Mouse (Mus musculus) left cerebral cortex, postnatal 36 days (tissue): ENCODE results near the gene Zfand5. TPM values are rescaled to one million over a fixed set of nuclear protein-coding genes. Genes with fewer than 3 reads are reported as not detected.
"Not testable (repeated sequence)": the region's sequence is repeated elsewhere in the genome, so short reads cannot be mapped to it uniquely, and the experiment has no call there.

Source experiments
- DNase-seq, 2 experiments: peaks; one replicate each; pipeline ENCODE4 v3.0.0; 2021 to 2022; ENCODE audit warnings: low spot score in 2 of 2, mixed read lengths in 1 of 2
- intact Hi-C: fragments of 180-260 bp; cut with DNase I; formaldehyde crosslinking; loops from one replicate; pipeline ENCODE4 v1.15.1; 2025
- total RNA-seq, 2 experiments: library from RNA; stranded (reverse); gene quantifications; 2 replicates each; pipeline ENCODE4 v1.2.3; 2021

The Zfand5 gene
- total RNA-seq = 100 to 1,000 TPM; 162 to 166 TPM

DNA sequence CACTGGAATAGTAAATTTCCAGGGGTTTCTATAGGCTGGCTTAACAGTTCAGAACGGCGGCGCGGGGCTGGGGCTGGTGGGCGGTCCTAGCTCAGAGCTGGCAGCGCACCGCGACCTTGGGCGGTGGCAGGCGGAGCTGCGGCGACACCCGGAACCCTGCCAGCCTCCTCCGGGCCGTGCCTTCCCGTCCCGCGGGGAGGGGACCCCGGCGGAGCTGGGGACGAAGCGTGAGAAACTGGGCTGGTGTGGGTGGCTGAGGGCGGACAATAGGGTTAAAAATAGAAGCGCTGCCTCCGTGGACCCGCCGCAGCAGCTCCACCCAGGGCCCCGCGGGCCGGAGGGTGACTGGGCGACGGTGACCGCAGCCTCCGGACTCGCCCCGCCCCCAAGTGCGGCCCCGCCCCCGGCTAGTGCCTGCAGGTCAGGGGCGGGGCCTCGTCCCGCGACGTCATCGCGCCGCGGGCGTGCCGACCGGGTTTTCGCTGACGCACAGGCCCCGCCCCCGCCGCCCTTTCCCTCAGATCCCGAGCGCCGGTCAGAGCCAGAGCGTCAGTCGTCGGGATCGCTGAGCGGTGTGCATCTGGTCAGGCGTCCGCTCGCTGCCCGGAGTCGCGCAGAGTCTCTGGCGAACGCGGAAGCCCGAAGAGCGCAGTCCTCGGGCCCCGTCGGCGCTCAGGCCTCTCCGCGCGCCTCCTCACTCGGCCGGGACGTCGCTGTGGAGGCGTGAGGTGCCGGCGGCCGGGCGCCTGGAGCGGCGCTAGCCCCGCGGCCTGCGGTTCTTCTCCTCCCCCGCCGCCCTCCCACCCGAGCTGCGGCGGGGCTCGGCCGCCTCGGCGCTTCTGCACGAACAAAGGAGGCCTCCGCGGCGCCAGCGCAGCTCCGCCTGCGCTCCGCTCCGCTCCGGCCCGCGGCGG, at the start of gene Zfand5:
Gene Zfand5 (plus strand): TSS at position 538 of the 914 bp plus-strand sequence.
- intact Hi-C loops = loop anchor here (2.0 to 10.0 kb wide), 5 partner anchors 155 to 477 kb away; partner anchors contain the start of genes 1110059E24Rik and Abhd17b
- DNase-seq = peak; percentile 98 to 99

DNA sequence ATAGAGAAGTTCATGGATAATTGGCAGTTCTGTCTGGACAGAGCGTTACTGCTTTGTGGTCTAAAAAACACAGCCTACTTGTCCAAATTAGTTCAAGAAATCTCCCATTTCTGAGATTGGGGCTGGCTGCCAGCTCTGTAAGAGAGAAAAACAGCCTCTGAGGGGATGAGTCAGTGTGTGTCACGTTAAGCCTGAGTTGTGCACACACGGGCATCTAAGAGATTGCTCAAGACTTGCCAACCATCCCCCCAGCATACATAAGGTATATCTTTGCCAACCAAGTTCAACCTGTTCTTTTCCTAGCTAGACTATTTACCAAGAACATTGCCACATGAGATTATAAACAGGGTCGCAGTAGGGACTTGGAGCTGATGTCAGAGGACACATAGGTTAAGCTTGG, 44.9 kb upstream of the Zfand5 start:
- intact Hi-C loops = no loop called here
- peak; percentile 39 to 40 for DNase-seq

DNA sequence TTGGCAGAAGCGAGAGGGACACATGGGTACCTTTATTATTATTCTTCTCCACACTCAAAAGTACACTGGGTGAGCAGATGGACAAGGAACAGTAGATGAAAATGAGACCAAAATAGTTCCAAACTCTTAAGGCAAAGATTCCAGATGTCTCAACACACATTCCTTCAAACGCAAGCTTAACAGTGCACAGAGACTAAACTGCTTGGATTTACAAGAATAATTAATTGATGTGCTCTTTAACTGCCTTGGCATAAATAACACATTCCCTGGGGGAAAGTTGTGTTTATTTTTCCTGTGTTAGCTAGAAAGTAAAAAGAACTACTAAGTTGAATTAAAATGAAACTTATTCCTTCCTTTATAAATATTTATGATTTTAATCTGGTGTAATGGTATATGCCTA, 44.3 kb upstream of the Zfand5 start:
- intact Hi-C loops = no loop called here
- no peak for DNase-seq

- intact Hi-C loops, DNase-seq: not testable (repeated sequence)
These were observed 23.3 kb upstream of the Zfand5 start for GRCm38 (mm10) chr19:21248730-21249129.

GRCm38 (mm10) chr19:21253846-21254245, 18.2 kb upstream of the Zfand5 start:
- intact Hi-C loops = no loop called here
- DNase-seq = no peak

- no peak for DNase-seq
- intact Hi-C loops = no loop called here
These were observed 16.2 kb upstream of the Zfand5 start for GRCm38 (mm10) chr19:21255920-21256319.

GRCm38 (mm10) chr19:21259453-21259852, 12.6 kb upstream of the Zfand5 start:
- intact Hi-C loops = no loop called here

GRCm38 (mm10) chr19:21260280-21260679, 11.8 kb upstream of the Zfand5 start:
- intact Hi-C loops = no loop called here
- no peak for DNase-seq

More at GRCm38 (mm10) chr19:21259453-21259852, 12.6 kb upstream of the Zfand5 start:
- DNase-seq = no peak

- intact Hi-C loops = loop anchor here (5.0 to 10.0 kb wide), 3 partner anchors 154 to 476 kb away; no protein-coding TSS in a partner anchor
- no peak for DNase-seq
These were observed 892 bp upstream of the Zfand5 start for GRCm38 (mm10) chr19:21271186-21271585.

DNA sequence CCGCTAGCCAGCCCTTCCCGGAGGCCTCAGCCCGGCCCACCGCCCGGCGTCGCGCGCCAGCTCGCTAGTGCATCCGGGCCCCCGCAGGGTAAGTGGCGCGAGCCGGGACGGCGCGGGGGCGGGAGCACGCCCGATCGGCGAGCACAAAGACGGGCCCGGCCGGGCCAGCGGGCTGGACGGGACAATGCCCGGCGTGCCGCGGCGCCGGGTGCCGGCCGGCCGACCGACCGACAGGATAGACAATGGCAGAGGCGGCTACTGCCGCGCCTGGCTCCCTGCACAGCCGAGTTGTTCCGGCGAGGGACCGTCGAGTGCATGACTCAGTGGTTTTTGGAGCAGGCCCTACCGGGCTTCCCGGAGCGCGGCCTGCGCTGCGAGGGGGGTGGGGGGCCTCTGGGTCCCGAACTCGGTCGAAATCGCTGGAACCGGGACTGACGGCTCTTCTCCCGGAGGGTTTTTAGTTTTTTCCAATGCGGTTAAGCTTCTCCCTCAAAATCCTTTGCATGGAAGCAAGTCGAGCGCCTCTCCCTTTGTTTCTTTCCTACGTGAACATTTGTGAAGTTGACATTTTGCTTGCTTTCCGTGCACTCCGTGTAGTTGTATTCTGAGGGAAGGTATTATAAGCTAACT, 692 bp downstream of the Zfand5 start:
- intact Hi-C loops = loop anchor here (2.0 to 10.0 kb wide), 5 partner anchors 155 to 478 kb away; partner anchors contain the start of genes 1110059E24Rik and Abhd17b
- peak; percentile 79 to 83 for DNase-seq

DNA sequence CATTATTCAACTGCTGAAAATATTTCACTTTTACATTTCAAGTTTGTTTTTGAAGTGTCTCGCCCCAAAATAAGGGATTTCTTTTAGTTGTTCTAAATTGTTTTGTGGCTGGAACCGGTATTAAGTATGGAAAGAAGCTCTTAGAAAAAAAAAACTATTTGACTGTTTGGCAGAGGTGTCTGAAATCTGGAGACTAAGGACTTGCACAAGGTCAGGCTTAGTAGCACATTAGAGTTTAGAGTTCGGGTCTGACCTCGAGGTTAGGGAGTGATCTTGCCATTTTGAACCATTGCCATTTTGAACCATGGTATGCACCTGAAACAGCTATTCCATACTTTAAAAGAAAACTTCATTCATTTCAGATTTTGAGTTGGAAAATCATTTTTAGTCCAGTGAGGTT, 1.4 kb downstream of the Zfand5 start:
- DNase-seq = no peak
- intact Hi-C loops = loop anchor here (2.0 to 10.0 kb wide), 5 partner anchors 156 to 479 kb away; partner anchors contain the start of genes 1110059E24Rik and Abhd17b

- intact Hi-C loops = loop anchor here (5.0 to 10.0 kb wide), 3 partner anchors 157 to 479 kb away; no protein-coding TSS in a partner anchor
- peak; percentile 49 to 56 for DNase-seq
These were observed 2.1 kb downstream of the Zfand5 start for GRCm38 (mm10) chr19:21274181-21274591.

DNA sequence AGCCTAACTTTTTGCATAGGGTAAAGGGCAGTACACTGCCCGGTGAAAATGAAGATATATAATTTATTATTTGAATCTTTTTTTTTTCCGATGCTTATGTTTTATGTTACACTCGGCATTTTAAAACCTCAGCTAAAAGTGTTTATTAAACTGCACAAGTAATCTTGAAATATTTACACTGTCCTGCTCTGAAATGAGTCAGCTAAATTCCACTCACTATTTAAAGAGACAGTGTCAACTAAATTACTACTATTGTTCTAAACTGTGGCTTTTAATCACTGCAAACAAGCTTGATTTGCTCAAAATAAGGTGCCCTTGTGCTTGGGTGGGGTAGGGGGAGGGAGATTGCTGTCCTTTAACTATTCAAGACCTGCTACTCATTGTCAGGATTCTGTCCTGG, 2.6 kb downstream of the Zfand5 start:
- no peak for DNase-seq
- intact Hi-C loops = loop anchor here (5.0 to 10.0 kb wide), 3 partner anchors 157 to 480 kb away; no protein-coding TSS in a partner anchor

DNA sequence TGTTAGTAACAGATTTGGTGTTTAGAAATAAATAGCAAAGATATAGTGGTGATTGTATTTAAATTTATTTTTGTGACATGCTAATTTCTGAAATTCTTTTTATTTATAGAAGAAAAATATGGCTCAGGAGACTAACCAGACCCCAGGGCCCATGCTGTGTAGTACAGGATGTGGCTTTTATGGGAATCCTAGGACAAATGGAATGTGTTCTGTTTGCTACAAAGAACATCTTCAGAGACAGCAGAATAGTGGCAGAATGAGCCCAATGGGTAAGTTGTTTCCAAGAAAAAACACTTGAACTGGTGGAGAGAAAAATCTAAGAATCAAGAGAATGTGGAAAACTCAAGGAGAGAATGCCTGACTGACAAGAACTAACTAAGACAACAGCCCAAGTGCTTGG, 4.2 kb downstream of the Zfand5 start:
- no peak for DNase-seq
- intact Hi-C loops = loop anchor here (10.0 kb wide), 2 partner anchors 288 to 482 kb away; no protein-coding TSS in a partner anchor

GRCm38 (mm10) chr19:21286421-21287097, 14.5 kb downstream of the Zfand5 start:
- DNase-seq = no peak

GRCm38 (mm10) chr19:21297411-21297810, 25.3 kb downstream of the Zfand5 start:
- DNase-seq = no peak

More at GRCm38 (mm10) chr19:21286421-21287097, 14.5 kb downstream of the Zfand5 start:
- intact Hi-C loops = no loop called here

DNA sequence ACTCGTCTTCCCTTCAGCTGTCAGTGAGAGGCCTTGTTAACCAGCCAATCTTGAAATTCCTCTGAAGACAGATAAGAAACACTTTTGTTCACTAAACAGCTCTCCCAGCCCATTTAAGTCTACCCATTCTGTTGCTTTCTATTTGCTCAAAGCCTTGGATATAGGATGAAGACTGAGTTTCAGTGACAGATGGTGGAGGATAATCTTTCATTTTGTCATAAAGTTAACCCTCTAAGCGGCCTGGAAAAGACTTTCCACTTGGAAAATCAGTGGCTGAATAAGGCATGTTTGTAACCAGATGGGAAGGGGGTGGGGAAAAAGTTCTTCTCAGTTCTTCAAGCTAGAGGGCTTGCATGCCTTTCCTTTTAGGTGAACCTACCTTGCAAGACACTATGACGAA, 29.7 kb downstream of the Zfand5 start:
- no peak for DNase-seq
- intact Hi-C loops = no loop called here

More at GRCm38 (mm10) chr19:21297411-21297810, 25.3 kb downstream of the Zfand5 start:
- intact Hi-C loops = no loop called here

DNA sequence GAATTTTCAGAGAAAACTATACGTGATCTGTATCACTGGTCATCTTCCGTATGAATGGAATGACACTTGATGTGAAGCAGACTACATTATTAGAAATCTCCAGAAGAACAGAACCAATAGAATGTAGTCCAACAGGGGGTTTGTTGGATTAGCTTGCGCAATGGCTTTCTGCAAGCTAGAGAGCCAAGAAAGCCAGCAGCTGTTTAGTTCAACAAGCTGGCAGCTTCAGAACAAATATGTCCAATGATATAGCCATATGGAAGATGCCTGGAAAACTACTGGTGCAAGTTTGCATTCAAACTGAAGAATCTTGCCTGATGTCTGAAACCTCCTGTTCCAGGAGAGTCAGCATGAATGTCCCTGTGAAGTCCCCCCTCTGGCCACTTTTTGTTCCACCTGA, 35.7 kb downstream of the Zfand5 start:
- DNase-seq = no peak
- intact Hi-C loops = no loop called here

GRCm38 (mm10) chr19:21310364-21310763, 38.3 kb downstream of the Zfand5 start:
- DNase-seq, intact Hi-C loops: not testable (repeated sequence)
